Mouse (Mus musculus) liver, embryonic 13.5 days (tissue): ENCODE measurements around the gene Slc6a18. TPM values are rescaled to one million over a fixed set of nuclear protein-coding genes. Genes with fewer than 3 reads are reported as not detected.

Experiments
- ATAC-seq: fragments of 200-750 bp; cut with Nextera tagmentation; 2 replicates; pipeline ENCODE4 v1.8.0; 2017; ENCODE audit warnings: low read depth, mild to moderate bottlenecking, moderate number of reproducible peaks, moderate library complexity
- DNase-seq: peaks from one replicate; pipeline ENCODE4 v3.0.0; 2022
- H3K27ac ChIP-seq: fragments of 300-500 bp; sonication (generic); 2 replicates; pipeline ENCODE4 v1.5.1; 2015; ENCODE audit warnings: moderate library complexity, mild to moderate bottlenecking, inconsistent platforms
- H3K27me3 ChIP-seq: fragments of 300-500 bp; sonication (generic); 2 replicates; pipeline ENCODE4 v1.6.1; 2015; ENCODE audit warnings: mild to moderate bottlenecking, inconsistent platforms
- H3K36me3 ChIP-seq: fragments of 300-500 bp; sonication (generic); 2 replicates; pipeline ENCODE4 v1.6.1; 2015; ENCODE audit warnings: mild to moderate bottlenecking, inconsistent platforms
- H3K4me1 ChIP-seq: fragments of 300-500 bp; sonication (generic); replicated peaks from 2 replicates; pipeline ENCODE4 v1.6.1; 2015; ENCODE audit warnings: inconsistent platforms
- H3K4me2 ChIP-seq: fragments of 300-500 bp; sonication (generic); 2 replicates; pipeline ENCODE4 v1.6.1; 2015; ENCODE audit warnings: inconsistent platforms, mild to moderate bottlenecking, moderate library complexity
- H3K4me3 ChIP-seq: fragments of 300-500 bp; sonication (generic); replicated peaks from 2 replicates; pipeline ENCODE4 v1.5.1; 2015; ENCODE audit warnings: mild to moderate bottlenecking, inconsistent platforms
- H3K9ac ChIP-seq: fragments of 300-500 bp; sonication (generic); 2 replicates; pipeline ENCODE4 v1.6.1; 2015; ENCODE audit warnings: mild to moderate bottlenecking, inconsistent platforms
- H3K9me3 ChIP-seq: fragments of 300-500 bp; sonication (generic); replicated peaks from 2 replicates; pipeline ENCODE4 v1.6.1; 2016; ENCODE audit warnings: inconsistent platforms
- WGBS: fragments of 180-500 bp; shearing (Covaris S2); methylation state at CpG from one replicate; pipeline ENCODE4 v1.1.7; 2015; ENCODE audit not compliant: insufficient replicate concordance; 5-methylcytosine and 5-hydroxymethylcytosine counted together
- polyA plus RNA-seq: library from polyadenylated mRNA; unstranded; fragments of >200 nt; fragmentation: Nextera tagmentation; extraction: Ambion mirVana; gene quantifications from 2 replicates; pipeline ENCODE4 v1.2.1, GENCODE M21; 2015

Gene Slc6a18
- polyA plus RNA-seq, 1 experiment from 2014 or later = not detected

- Histone ChIP-seq H3K36me3 (no peaks in the 10 kb centered on the region), H3K9ac (no peak overlapping the region), H3K27ac (no peak overlapping the region), H3K4me3 (no peak overlapping the region), H3K4me1 (0 out of 2 replicates have a peak, but pooled peaks cover 7% of the 10 kb centered on the region), H3K4me2 (no peak overlapping the region), H3K9me3 (no peaks in the 10 kb centered on the region), H3K27me3 (no peaks in the 10 kb centered on the region)
- ATAC-seq (no peak), DNase-seq (no peak)
- WGBS = 57% methylated on average over 5 of the region's 6 CpGs
Observed at GRCm38 (mm10) chr13:73637826-73638225, 40.0 kb downstream of the Slc6a18 start.

- ATAC-seq = no peak
- H3K4me2 ChIP-seq = no peak overlapping the region
- H3K4me1 ChIP-seq = peaks cover 23% of the 10 kb centered on the region
- H3K27me3 ChIP-seq = no peaks in the 10 kb centered on the region
- no peak overlapping the region for H3K9ac ChIP-seq
- H3K27ac ChIP-seq = no peak overlapping the region
- no peaks in the 10 kb centered on the region for H3K9me3 ChIP-seq
- H3K4me3 ChIP-seq = no peak overlapping the region
- DNase-seq = no peak
- 85% methylated on average over 3 of the region's 3 CpGs for WGBS
- no peaks in the 10 kb centered on the region for H3K36me3 ChIP-seq
Observed at GRCm38 (mm10) chr13:73631837-73632236, 46.0 kb downstream of the Slc6a18 start.

GRCm38 (mm10) chr13:73628586-73629113, 49.2 kb downstream of the Slc6a18 start:
- no peak for DNase-seq
- Histone ChIP-seq H3K27ac (no peak overlapping the region), H3K4me3 (no peak overlapping the region), H3K9ac (no peak overlapping the region), H3K4me1 (peaks cover 29% of the 10 kb centered on the region), H3K36me3 (no peaks in the 10 kb centered on the region), H3K27me3 (no peaks in the 10 kb centered on the region), H3K4me2 (no peak overlapping the region), H3K9me3 (no peaks in the 10 kb centered on the region)
- 51% methylated on average over 11 of the region's 11 CpGs for WGBS
- ATAC-seq = 0 out of 2 replicates have a peak, but pooled peaks have one; percentile 30

- DNase-seq = peak; percentile 18
- H3K27ac ChIP-seq = no peak within 1 kb of the TSS
Observed at GRCm38 (mm10) chr13:73626745-73627549, 50.9 kb downstream of the Slc6a18 start, which contains the start of gene Tert. Gene Tert, plus strand, starts transcription at chr13:73626911.

GRCm38 (mm10) chr13:73626410-73626744, 51.4 kb downstream of the Slc6a18 start:
- no peak for DNase-seq
- Histone ChIP-seq H3K4me2 (peak overlapping the region; percentile 68), H3K4me3 (peak overlapping the region; percentile 56), H3K36me3 (0 out of 2 replicates have a peak, but pooled peaks cover under 1% of the 10 kb centered on the region), H3K4me1 (peaks cover 29% of the 10 kb centered on the region), H3K27ac (no peak overlapping the region), H3K9me3 (no peaks in the 10 kb centered on the region), H3K9ac (peak overlapping the region; percentile 51; the same call in 1 of the 2 replicates), H3K27me3 (no peaks in the 10 kb centered on the region)
- 32% methylated on average over 6 of the region's 6 CpGs for WGBS
- ATAC-seq = no peak; the same call in 1 of the 2 replicates

More at GRCm38 (mm10) chr13:73626745-73627549, 50.9 kb downstream of the Slc6a18 start, which contains the start of gene Tert:
- WGBS = 14% methylated on average over 47 of the region's 47 CpGs
- peak within 1 kb of the TSS; percentile 51 for H3K9ac ChIP-seq
- peak; percentile 56 for ATAC-seq
- no peaks in the 10 kb centered on the region for H3K36me3 ChIP-seq
- H3K4me1 ChIP-seq = peaks cover 29% of the 10 kb centered on the region
- H3K9me3 ChIP-seq = no peaks in the 10 kb centered on the region
- peak within 1 kb of the TSS; percentile 56 for H3K4me3 ChIP-seq
- peak within 1 kb of the TSS; percentile 68 for H3K4me2 ChIP-seq
- H3K27me3 ChIP-seq = no peaks in the 10 kb centered on the region

- 57% methylated on average over 6 of the region's 6 CpGs for WGBS
- no peak overlapping the region for H3K4me3 ChIP-seq
- no peak overlapping the region for H3K27ac ChIP-seq
- DNase-seq (no peak), ATAC-seq (no peak)
- no peak overlapping the region for H3K4me2 ChIP-seq
- H3K27me3 ChIP-seq = no peaks in the 10 kb centered on the region
- peaks cover 53% of the 10 kb centered on the region for H3K36me3 ChIP-seq
- no peaks in the 10 kb centered on the region for H3K4me1 ChIP-seq
- no peak overlapping the region for H3K9ac ChIP-seq
- H3K9me3 ChIP-seq = no peaks in the 10 kb centered on the region
Observed at GRCm38 (mm10) chr13:73620637-73621036, 57.2 kb downstream of the Slc6a18 start.

- Histone ChIP-seq H3K9me3 (no peaks in the 10 kb centered on the region), H3K4me2 (no peak overlapping the region), H3K27me3 (no peaks in the 10 kb centered on the region), H3K27ac (no peak overlapping the region), H3K4me3 (no peak overlapping the region), H3K36me3 (peaks cover 75% of the 10 kb centered on the region), H3K9ac (no peak overlapping the region), H3K4me1 (no peaks in the 10 kb centered on the region)
- DNase-seq = no peak
- 79% methylated on average over 5 of the region's 5 CpGs for WGBS
- 0 out of 2 replicates have a peak, but pooled peaks have one; percentile 20 for ATAC-seq
Observed at GRCm38 (mm10) chr13:73618406-73618805, 59.4 kb downstream of the Slc6a18 start.

Other genes starting within 250 kb of the Slc6a18 start
- 77.9 and 83.7 TPM in 2 replicates for gene Lpcat1, start 210.8 kb downstream of the Slc6a18 start, polyA plus RNA-seq
- gene Slc6a3, start 141.3 kb downstream of the Slc6a18 start, polyA plus RNA-seq = 0.70 and 1.0 TPM in 2 replicates
- 90.3 and 90.6 TPM in 2 replicates for gene Clptm1l, start 74.0 kb downstream of the Slc6a18 start, polyA plus RNA-seq
- 0.96 and 1.1 TPM in 2 replicates for gene Tert, start 51.1 kb downstream of the Slc6a18 start, polyA plus RNA-seq
- gene Slc6a19, start 26.8 kb upstream of the Slc6a18 start, polyA plus RNA-seq = 0.44 and 0.87 TPM in 2 replicates
- gene Slc12a7, start 55.1 kb upstream of the Slc6a18 start, polyA plus RNA-seq = 6.9 and 9.2 TPM in 2 replicates
- gene Nkd2, start 169.6 kb upstream of the Slc6a18 start, polyA plus RNA-seq = 0.12 and 0.23 TPM in 2 replicates